Mouse (Mus musculus) liver, embryonic 14.5 days (tissue): ENCODE data around the gene Agtpbp1.

Source experiments
- CTCF ChIP-seq: IDR thresholded peaks from 2 replicates; pipeline ENCODE4 v1.5.1; 2016; ENCODE audit warnings: antibody characterized with exemption, low read depth, control low read depth
- EP300 ChIP-seq: IDR thresholded peaks from 2 replicates; pipeline ENCODE4 v1.6.1; 2016; ENCODE audit warnings: antibody characterized with exemption, low read depth

DNA sequence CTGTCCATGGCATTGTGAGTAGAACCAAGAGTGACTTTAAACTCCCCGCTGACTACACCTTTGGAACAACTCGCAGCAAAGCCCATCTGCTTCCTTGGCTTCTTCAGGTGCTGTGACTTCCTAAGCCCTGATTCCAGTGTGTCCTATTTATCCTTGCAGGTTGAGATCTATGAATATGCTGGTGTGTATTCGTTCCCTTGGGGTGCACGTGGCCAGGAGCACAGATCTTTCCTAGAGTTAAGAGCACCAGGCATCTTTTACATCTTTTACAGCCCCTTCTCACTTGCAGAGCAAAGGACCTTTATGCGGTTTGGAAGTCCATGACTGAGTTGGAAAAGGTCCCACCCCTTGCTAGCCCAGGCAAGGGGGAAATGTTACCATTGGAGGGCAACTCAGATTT is 139.8 kb downstream of the Agtpbp1 start:
- TF ChIP-seq CTCF (no peak), EP300 (no peak)
